Mouse (Mus musculus): Measurements from ENCODE around the gene Chac1.

Gene Chac1

DNA sequence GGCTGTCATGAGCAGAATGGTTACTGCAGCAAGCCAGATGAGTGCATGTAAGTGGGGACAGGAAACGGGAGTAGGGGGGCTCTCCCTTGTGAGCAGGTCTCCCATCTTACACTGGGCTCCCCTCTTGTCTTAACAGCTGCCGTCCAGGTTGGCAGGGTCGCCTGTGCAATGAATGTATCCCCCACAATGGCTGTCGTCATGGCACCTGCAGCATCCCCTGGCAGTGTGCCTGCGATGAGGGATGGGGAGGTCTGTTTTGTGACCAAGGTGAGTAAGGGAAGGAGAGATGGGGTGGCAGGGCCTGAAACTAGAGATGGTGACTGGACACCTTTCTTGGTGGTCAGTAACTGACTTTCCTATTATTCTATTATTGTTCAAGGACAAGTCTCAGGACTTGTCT is 22.5 kb upstream of the Chac1 start:
- DNase-seq, result no peak

DNA sequence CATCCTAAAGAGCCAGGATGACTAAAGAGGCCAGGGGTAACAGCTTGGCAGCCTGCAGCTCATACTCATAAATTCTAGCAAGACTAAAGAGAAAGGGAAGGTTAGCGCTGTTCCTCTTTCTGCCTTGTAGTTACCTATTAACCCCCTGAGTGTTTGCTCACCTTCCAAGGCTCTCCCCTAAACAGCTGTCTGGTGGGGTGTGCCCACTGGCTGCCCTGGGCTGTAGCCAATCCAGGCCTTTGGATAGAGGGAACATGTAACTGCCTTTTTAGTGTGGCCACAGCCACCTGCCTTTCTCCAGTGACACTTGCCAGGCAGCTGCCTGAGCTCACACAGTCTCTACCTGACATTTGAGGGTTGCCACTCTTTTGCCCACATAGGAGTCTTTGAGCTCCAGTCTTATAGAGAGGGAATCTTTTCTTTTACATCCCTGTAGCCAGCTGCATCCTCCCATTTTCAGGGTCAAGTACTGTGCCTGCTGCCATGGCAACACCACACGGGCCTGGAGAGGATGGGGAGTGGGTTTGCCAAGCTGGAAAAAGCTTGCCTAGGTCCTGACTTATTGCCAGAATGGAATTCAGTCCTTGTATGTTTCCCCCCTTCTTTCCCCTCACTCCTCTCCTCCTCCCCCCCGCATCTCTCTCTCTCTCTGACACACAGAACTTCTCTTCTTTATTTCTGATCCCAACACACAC is 21.8 kb upstream of the Chac1 start:
- DNase-seq, result no peak

DNA sequence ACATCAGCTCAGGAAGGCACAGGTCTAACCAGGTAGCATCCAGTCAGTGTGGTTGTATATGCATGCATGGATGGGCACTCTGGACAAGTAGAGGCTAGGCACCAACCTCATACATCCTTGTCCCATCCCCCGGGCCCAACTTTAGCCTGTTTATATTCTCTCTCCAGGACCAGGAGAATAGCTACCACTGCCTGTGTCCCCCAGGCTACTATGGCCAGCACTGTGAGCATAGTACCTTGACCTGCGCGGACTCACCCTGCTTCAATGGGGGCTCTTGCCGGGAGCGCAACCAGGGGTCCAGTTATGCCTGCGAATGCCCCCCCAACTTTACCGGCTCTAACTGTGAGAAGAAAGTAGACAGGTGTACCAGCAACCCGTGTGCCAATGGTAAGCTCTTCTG is 20.2 kb upstream of the Chac1 start:
- no peak for DNase-seq

DNA sequence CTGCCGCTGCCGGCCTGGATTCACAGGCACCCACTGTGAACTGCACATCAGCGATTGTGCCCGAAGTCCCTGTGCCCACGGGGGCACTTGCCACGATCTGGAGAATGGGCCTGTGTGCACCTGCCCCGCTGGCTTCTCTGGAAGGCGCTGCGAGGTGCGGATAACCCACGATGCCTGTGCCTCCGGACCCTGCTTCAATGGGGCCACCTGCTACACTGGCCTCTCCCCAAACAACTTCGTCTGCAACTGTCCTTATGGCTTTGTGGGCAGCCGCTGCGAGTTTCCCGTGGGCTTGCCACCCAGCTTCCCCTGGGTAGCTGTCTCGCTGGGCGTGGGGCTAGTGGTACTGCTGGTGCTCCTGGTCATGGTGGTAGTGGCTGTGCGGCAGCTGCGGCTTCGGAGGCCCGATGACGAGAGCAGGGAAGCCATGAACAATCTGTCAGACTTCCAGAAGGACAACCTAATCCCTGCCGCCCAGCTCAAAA is 18.8 kb upstream of the Chac1 start:
- DNase-seq, result no peak

DNA sequence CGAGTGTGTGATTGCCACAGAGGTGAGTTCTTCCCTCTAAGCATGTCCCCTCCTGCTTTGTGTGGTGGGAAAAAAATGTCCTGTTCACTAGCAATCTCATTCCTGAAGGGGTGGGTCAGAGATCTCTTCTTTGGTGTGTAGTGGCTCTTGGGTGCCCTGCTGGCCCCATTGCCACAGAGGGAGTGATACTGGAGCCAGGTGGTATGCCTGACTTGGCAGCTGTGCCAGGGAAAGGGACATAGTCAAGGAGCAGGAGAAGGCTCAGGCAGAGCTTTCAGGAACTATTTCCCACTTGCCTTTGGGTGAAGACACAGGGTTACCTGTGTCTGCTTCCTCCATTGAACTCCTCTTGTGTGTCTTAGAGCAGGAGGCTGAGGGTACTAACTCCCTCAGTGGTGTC is 16.9 kb upstream of the Chac1 start:
- no peak for DNase-seq

DNA sequence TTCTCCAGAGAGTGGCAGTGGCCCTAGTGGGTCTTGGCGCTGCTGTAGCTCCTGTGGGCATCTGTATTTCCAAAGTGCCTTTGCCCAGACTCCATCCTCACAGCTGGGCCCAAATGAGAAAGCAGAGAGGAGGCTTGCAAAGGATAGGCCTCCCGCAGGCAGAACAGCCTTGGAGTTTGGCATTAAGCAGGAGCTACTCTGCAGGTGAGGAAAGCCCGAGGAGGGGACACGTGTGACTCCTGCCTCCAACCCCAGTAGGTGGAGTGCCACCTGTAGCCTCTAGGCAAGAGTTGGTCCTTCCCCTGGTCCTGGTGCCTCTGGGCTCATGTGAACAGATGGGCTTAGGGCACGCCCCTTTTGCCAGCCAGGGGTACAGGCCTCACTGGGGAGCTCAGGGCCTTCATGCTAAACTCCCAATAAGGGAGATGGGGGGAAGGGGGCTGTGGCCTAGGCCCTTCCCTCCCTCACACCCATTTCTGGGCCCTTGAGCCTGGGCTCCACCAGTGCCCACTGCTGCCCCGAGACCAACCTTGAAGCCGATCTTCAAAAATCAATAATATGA is 16.0 kb upstream of the Chac1 start:
- no peak for DNase-seq

DNA sequence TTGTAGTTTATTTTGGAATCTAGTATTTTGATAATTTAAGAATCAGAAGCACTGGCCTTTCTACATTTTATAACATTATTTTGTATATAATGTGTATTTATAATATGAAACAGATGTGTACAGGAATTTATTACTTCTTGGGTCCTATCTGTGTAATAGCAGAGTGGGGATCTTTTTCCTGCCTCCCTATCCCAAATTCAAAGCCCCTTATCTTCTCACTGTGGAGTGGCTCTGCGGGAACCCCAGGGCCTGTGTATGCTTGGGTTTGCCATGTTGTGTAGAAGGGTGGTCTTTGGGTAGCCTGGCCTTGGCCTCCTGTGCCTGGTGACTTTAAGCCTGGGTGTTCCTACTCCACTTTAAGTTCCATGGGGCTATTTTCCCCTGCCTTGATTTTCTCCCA is 15.5 kb upstream of the Chac1 start:
- DNase-seq, result no peak

DNA sequence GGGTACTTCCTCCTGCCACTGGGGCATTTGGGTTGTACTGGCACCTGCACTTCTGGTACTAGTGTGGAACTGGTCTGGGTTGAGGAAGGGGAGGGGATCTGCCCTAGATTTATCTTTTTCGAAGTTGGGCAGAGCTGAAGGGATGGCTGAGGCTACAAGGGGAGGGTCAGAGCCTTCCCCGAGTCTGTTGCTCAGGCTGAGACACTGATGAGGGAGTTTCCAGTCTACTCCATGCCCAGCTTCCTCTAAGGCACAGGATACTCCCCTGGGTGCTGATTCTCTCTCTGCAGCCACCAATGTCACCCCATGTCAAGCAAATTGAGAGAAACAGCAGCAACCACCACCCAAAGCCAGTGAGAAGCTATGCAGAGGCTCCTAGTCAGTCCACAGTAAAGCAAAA is 15.0 kb upstream of the Chac1 start:
- DNase-seq, result no peak

DNA sequence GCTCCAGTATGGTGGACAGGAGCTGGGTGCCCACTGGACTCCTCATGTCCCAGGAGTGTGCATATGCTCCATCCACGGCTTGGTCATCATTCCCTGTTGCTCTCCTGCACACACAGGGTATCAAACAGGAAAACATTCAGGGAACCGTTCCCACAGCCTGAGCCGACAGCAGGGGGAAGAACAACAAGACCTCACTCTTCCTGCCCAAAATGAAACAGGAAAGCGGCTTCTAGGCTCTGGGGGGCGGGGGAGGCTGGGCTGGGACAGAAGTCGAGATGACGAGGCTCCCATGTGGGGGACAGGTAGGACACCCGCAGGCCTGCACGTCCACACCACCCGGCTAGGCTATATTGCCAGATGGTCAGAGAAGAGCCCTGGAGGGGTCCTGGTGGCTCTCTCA is 14.6 kb upstream of the Chac1 start:
- DNase-seq, result peak; percentile 28

DNA sequence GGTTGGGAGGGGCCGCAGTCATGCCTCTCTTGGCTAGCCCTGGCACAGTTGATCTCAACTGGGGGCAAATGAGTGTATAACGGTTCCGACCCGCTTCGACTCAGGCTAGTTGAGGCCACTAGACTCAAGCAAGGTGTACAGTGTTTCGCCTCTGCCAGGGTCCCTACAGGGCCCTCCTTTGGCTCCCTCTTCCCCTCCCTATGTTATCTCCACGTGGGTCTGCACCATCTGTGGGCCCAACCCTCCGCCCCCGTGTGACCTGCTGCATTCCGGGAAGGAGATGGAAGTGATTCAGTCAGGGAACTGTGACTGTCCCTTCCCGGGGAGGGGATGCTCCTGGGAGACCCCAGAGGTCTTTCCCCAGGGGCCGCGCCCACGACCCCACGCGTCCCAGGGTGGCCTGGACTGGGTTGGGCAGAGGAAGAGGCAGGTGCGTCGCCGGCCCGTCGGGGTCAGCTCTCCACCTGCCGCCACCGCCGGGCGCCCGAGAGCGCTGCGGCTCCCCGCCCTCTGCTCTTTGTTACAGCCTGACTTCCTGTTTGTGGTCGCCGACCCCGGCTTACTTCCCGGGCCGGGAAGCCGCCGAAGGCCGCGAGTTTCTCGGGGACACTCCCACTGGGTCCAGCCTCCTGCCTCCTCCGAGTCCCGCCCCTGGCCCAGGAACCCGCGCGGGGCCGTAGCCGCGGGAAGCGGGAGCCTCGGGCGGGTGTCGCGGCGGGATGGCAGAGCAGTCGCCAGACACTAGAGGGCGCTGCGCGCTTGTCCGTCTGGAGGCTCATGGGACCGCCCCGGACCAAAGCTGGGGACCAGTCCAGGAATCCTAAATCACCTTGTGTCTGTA is 13.4 kb upstream of the Chac1 start:
- DNase-seq, result peak; percentile 83

DNA sequence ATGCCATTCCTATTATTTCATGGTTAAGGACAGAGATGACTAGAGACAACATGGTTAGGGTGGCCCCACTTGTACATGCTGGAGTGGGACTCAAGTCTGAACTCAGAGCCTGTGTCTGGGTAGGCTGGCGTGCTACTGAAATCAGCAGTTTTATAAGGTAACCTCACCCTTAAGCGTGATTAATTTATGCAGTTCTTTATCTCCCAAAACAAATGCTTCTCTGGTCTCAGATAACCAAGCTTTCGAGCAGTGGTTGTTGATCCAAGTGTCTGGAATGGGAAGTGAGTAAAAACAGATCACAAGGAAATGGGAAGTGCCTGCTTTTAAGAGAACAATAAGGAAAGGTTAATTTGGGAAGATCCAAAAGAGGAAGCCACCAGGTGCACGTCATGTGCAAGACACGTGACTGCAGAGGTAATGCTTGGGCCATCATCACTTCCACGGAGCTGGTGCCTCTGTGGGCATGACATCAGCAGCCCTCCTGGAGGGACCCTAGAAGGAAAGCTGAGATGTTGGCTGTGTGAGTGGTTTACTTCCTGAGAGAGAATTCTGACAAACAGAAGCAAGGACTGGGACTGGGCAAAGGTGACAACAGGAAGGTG is 6.4 kb upstream of the Chac1 start:
- DNase-seq, result no peak

DNA sequence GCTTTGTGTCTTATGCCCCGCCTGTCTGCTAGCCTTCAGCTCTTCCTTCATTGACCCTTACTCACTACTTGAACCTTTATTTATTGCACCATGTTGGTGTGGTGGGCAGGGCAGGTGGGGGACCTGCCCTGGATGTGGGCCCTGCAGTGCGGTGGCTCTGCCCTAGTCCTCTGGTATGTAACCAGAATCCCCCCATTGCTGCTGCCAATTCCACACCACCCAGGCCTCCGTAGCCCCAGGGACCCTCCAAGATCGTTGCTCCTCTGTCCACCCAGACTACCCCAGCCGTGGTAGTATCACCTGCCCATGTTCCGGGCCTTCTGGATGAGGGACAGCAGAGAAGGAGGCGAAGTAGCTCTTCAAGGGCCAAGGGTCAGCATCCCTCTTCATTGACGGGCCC is 2.7 kb downstream of the Chac1 start:
- no peak for DNase-seq

DNA sequence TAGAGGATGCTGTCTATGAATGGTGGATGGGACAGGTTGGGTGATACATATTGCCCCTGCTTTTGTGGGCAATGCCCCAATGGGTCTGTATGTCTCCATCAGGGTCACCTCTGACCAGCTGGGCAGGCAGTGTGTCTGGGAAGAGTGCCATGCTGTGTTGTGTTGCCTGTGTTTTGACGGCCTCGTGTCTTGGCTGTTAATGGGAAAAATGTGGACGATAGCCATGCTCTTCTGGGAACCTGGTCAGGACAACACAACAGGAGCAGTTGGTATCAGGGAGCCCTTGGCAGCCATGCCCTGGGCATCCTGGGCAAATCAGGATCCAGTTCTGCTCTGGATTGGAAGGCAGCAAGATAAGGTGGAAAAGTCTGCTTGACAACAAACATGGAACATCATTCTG is 4.1 kb downstream of the Chac1 start:
- DNase-seq, result no peak

DNA sequence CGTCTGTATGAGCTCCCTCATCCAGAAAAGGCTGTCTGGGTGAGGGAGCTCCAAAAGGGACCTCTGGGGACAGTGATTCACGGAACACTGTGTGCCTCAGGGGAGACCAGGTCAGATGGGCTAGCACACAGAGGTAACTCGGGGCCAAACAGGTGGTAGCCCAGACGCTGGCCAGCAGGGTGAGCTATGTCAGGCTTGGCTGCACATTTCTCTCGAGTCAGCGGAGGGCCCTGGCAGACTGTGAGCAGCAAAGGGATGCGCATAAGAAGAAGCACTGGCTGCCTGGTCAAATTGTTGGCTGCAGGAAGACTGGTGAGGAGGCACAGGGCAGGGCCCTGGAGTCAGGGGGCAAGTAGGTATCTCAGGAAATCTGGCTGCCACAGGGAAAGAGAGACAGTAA is 4.6 kb downstream of the Chac1 start:
- DNase-seq, result no peak

DNA sequence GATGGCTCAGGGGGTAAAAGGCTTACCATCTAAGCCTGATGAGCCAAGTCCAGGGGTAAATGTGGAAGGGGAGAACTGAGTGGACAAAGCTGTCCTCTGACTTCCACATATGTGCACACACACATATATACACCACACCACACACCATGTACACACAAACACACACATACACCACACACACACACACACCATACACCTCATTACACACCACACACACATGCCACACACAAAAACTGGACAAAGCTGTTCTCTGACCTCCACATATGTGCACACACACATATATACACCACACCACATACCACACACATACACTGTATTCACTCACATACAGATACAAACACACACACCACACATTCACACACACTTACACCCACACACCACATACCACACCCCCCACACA is 5.3 kb downstream of the Chac1 start:
- no peak for DNase-seq

DNA sequence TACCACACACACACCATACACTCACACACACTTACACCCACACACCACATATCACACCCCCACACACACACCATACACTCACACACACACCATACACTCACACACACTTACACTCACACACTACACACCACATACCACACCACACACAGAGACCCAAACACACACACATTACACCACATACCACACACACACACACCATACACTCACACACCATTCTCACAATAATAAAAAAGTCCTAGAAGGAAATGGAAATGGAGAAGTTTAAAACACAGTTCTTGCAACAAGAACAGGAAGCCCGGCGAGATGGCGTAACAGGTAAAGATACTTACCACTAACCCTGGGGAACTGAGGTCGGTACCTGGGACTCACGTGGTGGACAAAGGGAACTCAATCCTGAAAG is 5.8 kb downstream of the Chac1 start:
- DNase-seq, result no peak

DNA sequence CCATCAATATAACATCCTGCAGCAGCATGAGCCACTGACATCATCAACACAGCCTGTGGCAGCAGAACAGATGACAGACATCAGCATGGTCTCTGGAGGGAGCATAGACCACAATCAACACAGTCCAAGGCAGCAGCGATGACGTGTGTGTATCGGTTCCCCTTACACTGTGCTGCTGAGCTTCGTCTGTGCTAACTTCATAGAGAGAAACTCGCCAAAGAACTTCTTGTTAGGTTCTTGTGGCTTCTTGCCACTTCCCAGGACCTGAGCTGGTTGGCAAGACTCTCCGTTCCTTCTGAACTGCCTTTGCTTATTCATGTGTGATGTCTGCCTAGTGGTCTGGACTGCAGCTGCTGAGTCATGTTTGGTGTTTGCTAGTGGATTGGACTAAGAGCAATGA is 7.2 kb downstream of the Chac1 start:
- no peak for DNase-seq

DNA sequence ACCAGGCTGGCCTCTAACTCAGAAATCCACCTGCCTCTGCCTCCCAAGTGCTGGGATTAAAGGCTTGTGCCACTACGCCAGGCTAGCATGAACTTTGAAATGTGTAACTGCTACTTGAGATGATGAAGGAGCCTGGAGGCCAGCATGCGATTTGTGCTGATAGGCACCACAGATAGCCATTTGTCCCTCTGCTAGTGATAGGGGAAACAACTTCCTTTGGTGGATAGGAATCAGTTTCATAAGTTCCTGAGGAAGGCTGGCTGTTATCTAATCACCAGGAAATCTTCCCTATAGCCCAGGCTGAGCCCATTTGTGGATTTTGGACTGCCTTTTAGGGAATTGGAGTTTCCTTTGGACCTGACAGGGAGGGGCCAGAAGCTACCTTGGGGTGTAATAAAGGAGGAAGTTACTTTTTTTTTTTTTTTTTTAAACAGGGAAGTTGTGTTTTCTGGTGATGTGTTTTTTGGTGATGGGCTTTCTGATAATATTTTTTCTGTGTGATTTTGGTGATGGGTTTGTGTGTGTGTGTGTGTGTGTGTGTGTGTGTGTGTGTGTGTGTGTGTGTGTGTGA is 8.8 kb downstream of the Chac1 start:
- no peak for DNase-seq

DNA sequence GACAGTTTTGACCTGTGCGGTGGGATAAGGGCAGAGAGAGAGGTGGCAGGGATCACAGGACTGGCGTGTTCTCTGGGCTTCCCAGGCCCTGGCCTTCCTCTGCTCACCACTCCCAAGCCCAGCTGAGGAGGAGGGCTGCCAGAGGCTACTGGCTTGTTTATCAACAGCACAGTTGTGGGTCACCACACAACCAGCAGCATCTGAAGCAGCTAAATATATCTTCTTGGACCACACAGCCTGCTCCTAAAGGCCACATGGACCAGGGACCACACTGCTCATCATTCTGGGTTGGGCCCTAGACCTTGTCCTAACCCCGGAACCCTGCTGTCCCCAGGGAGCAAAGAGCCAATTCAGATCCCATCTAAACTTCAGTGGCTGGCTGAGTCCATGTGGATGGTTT is 13.9 kb downstream of the Chac1 start:
- DNase-seq, result no peak

DNA sequence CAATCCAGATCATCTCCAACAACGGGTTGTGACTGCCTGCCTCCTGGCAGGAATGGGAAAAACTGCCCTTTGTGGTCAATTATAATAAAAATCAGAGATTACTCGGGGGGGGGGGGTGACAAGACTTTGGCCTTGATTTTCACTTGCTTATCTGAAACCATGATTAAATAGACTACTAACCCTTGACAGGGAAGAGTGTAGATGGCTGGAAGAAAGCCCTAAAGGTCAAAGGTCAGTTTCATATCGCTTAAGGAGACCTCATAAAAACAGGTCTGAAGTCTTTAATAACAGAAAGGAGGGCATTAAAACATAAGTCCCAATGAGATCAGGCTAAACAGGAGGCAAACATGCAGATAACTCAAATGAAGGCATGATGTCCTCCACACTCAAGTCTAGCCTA is 16.3 kb downstream of the Chac1 start:
- no peak for DNase-seq

DNA sequence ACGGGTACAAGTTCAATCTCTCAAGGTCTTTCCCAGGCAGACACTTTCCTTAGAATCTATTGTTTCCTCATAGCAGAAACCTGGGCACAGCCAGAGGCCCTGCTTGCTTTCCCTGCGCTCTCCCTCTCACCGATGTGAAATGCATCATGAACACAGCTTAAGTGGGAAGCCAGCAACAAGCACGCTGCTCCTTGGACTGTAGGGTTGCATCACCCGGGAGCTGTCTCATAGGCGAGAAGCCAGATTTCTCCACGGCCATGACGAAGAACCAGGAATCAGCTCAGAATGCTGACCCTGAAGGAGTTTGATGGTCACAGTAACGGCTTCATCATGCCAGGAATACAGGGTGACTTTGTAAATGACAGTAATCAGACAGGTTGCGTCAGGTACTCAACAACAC is 19.1 kb downstream of the Chac1 start:
- no peak for DNase-seq

DNA sequence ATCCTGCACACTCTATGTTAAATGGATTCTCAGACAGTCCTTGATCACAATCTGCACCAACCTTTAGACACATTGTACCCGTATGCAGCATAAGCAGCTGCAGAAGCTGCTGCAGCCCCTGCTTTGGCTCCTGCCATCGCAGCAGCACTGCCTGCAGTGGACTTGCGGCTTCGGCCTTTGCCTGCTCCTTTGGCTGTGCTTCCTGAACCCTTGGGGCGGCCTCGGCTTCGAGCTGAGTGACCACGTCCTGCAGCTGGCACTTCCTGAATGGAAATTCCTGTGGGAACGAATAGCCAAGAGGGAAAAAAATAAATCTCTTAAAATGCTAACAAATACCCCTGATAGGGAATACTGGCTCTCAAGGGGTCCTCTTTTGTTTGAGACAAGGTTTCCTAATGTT is 26.3 kb downstream of the Chac1 start:
- DNase-seq, result no peak

DNA sequence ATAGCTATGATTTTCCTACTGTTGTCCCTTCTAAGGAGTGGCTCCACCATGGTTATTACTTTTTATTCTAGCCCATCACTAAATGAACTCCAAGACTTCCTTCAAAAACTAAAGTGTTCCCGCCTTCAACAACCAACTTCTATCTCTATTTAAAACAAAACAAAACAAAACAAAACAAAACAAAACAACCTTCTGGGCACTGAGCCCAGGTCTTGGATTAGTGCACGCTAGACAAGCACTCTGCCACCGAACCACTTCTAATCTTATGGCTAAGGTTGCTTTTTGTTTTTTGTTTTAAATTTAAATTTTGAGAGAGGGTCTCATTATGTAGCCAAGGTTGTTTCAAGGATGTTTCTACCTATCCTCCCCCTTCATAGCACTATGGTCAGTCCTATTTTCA is 26.8 kb downstream of the Chac1 start:
- DNase-seq, result no peak

DNA sequence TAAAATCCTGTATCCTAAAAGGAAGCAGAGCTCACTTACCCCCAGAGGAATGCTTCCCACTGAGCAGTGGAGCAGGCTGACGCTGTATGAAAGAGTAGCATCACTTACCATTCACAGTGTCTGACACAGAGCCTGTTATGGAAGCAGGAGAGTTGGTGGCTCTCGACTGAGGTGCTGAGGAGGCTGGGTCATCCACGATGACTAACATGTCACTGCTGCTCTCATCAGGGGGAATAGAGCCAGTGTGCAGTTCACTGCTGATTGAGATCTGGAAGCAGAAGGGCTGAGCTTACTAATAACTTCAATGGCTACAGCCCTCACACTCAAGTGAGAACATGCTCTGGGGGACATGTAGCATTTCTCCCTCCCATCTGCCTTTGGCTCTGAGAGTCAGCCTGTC is 28.4 kb downstream of the Chac1 start:
- DNase-seq, result no peak
